Mouse (Mus musculus) liver, embryonic 11.5 days (tissue): ENCODE results near the gene Coro2b. TPM values are rescaled to one million over a fixed set of nuclear protein-coding genes. Genes with fewer than 3 reads are reported as not detected.
A peak's percentile ranks its signal among the peaks of the same experiment; 100 is the strongest.

Experiments
- ATAC-seq: fragments of 200-750 bp; cut with Nextera tagmentation; replicated peaks from 2 replicates; pipeline ENCODE4 v1.8.0; 2017; ENCODE audit warnings: moderate number of reproducible peaks, mild to moderate bottlenecking, moderate TSS enrichment, moderate library complexity; ENCODE audit not compliant: low FRiP score
- DNase-seq: peaks from one replicate; pipeline ENCODE4 v3.0.0-alpha.2; 2017; ENCODE audit warnings: low spot score
- H3K27ac ChIP-seq: fragments of 300-500 bp; sonication (generic); 2 replicates; pipeline ENCODE4 v1.5.1; 2014; ENCODE audit warnings: mild to moderate bottlenecking, low read depth, low read length, control low read depth
- H3K27me3 ChIP-seq: fragments of 300-500 bp; sonication (generic); replicated peaks from 2 replicates; pipeline ENCODE4 v1.6.1; 2014; ENCODE audit warnings: low read length, mixed read lengths; ENCODE audit not compliant: control insufficient read depth, insufficient read depth
- H3K36me3 ChIP-seq: fragments of 300-500 bp; sonication (generic); 2 replicates; pipeline ENCODE4 v1.6.1; 2014; ENCODE audit warnings: mild to moderate bottlenecking, low read length, moderate library complexity, mixed read lengths; ENCODE audit not compliant: control insufficient read depth, insufficient read depth
- H3K4me1 ChIP-seq: fragments of 300-500 bp; sonication (generic); replicated peaks from 2 replicates; pipeline ENCODE4 v1.6.1; 2014; ENCODE audit warnings: low read length, mixed read lengths; ENCODE audit not compliant: control insufficient read depth, insufficient read depth
- H3K4me2 ChIP-seq: fragments of 300-500 bp; sonication (generic); 2 replicates; pipeline ENCODE4 v1.6.1; 2014; ENCODE audit warnings: mild to moderate bottlenecking, control low read depth, moderate library complexity
- H3K4me3 ChIP-seq: fragments of 300-500 bp; sonication (generic); 2 replicates; pipeline ENCODE4 v1.5.1; 2014; ENCODE audit warnings: low read depth, low read length, control low read depth
- H3K9ac ChIP-seq: fragments of 300-500 bp; sonication (generic); 2 replicates; pipeline ENCODE4 v1.6.1; 2014; ENCODE audit warnings: low read depth, low read length, control low read depth
- H3K9me3 ChIP-seq: fragments of 300-500 bp; sonication (generic); 2 replicates; pipeline ENCODE4 v1.6.1; 2016; ENCODE audit warnings: low read length, inconsistent platforms, mixed read lengths; ENCODE audit not compliant: control insufficient read depth
- WGBS: fragments of 180-500 bp; shearing (Covaris S2); extraction: QIAGEN DNeasy Blood & Tissue Kit; methylation state at CpG from one replicate; pipeline ENCODE4 v1.1.7; 2014; 5-methylcytosine and 5-hydroxymethylcytosine counted together
- polyA plus RNA-seq: library from polyadenylated mRNA; unstranded; fragments of >200 nt; fragmentation: Nextera tagmentation; extraction: Ambion mirVana; gene quantifications from 2 replicates; pipeline ENCODE4 v1.2.1, GENCODE M21; 2014

Gene Coro2b
- polyA plus RNA-seq, 1 experiment from 2014 or later = 4.8 TPM

- no peaks in the 10 kb centered on the region; the same call in 1 of the 2 replicates for H3K36me3 ChIP-seq
- peak overlapping the region; percentile 66; the same call in 1 of the 2 replicates for H3K27ac ChIP-seq
- H3K4me3 ChIP-seq = no peak overlapping the region
- DNase-seq (no peak), ATAC-seq (peak; percentile 53; the same call in 1 of the 2 replicates)
- H3K4me2 ChIP-seq = no peak overlapping the region
- WGBS = 49% methylated on average over 5 of the region's 5 CpGs
- H3K4me1 ChIP-seq = peaks cover 18% of the 10 kb centered on the region
- H3K9me3 ChIP-seq = peaks cover 4% of the 10 kb centered on the region
- H3K27me3 ChIP-seq = no peaks in the 10 kb centered on the region
- H3K9ac ChIP-seq = no peak overlapping the region
Measured at GRCm38 (mm10) chr9:62407357-62408146, 129.3 kb downstream of the Coro2b start.

GRCm38 (mm10) chr9:62406423-62407013 lies 130.3 kb downstream of the Coro2b start:
- ATAC-seq (0 out of 2 replicates have a peak, but pooled peaks have one; percentile 31), DNase-seq (no peak)
- H3K4me2 ChIP-seq = no peak overlapping the region
- WGBS = 53% methylated on average over 7 of the region's 7 CpGs
- H3K4me3 ChIP-seq = no peak overlapping the region
- no peak overlapping the region for H3K9ac ChIP-seq
- H3K36me3 ChIP-seq = no peaks in the 10 kb centered on the region; the same call in 1 of the 2 replicates
- H3K27ac ChIP-seq = 0 out of 2 replicates have a peak overlapping the region, but pooled peaks have one; percentile 28
- peaks cover 4% of the 10 kb centered on the region for H3K9me3 ChIP-seq
- H3K4me1 ChIP-seq = peaks cover 18% of the 10 kb centered on the region
- H3K27me3 ChIP-seq = no peaks in the 10 kb centered on the region

DNA sequence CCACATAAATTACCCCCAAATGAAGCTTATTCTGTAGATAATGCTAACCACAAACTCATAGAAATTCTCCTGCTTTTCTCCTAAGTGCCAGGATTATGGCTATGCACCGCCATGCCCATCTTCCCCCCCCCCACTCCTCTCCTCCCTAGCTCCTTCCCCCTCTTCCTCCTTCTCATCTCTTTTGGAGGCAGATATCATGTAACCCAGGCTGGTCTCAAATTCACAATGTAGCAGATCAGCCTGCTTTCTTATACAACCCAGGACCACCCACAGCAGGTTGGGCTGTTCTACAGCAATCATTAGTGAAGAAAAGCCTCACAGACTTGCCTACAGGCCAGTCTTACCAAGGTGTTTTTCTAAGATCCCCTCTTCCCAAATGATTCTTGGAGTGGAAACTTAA lies 135.3 kb downstream of the Coro2b start:
- H3K4me1 ChIP-seq = peaks cover 8% of the 10 kb centered on the region
- H3K4me2 ChIP-seq = no peak overlapping the region
- H3K4me3 ChIP-seq = no peak overlapping the region
- DNase-seq (no peak), ATAC-seq (no peak)
- H3K9ac ChIP-seq = no peak overlapping the region
- no peaks in the 10 kb centered on the region; the same call in 1 of the 2 replicates for H3K36me3 ChIP-seq
- WGBS = 68% methylated on average over 1 of the region's 1 CpGs
- no peaks in the 10 kb centered on the region for H3K27me3 ChIP-seq
- H3K9me3 ChIP-seq = no peaks in the 10 kb centered on the region
- H3K27ac ChIP-seq = no peak overlapping the region

DNA sequence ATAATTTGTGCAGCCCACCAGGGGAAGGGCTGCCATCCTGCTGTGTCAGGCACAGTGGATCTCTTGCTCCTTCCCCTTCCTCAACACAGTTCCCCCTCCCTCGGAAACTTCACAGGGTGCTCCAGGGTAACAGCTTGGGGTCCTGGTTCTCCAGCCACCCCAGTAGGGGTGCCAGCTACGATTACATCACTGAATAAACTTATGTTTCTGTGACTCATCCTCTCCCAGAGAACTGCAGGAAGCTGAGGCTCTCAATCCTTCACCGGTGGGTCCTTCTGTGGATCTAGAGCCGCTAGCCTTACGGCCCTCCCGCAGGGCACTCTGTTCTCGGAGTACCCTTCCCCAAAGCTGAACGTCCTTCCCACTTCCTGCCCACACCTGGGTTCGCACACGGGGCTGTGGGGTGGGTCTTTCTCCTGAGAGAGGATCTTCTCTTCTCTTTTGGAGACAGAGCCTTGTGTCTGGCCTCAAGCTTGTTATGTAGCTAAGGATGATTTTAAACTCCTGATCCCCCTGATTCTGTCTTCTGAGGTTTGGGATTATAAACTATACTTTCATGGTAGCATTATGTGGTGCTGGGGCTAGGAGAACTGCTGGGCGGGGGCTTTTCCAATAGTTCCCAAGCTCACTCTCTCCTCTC lies 136.2 kb downstream of the Coro2b start:
- Histone ChIP-seq H3K9ac (no peak overlapping the region), H3K4me1 (peaks cover 3% of the 10 kb centered on the region; the same call in 1 of the 2 replicates), H3K4me3 (no peak overlapping the region), H3K27ac (no peak overlapping the region), H3K4me2 (no peak overlapping the region), H3K36me3 (no peaks in the 10 kb centered on the region; the same call in 1 of the 2 replicates), H3K27me3 (no peaks in the 10 kb centered on the region), H3K9me3 (no peaks in the 10 kb centered on the region)
- DNase-seq (no peak), ATAC-seq (no peak)
- 46% methylated on average over 11 of the region's 11 CpGs for WGBS

- DNase-seq (no peak), ATAC-seq (no peak)
- Histone ChIP-seq H3K9ac (no peak overlapping the region), H3K9me3 (no peaks in the 10 kb centered on the region), H3K36me3 (no peaks in the 10 kb centered on the region), H3K27me3 (no peaks in the 10 kb centered on the region), H3K27ac (no peak overlapping the region), H3K4me1 (no peaks in the 10 kb centered on the region), H3K4me2 (no peak overlapping the region), H3K4me3 (no peak overlapping the region)
- 81% methylated on average over 2 of the region's 2 CpGs for WGBS
Measured at GRCm38 (mm10) chr9:62394163-62394562, 142.7 kb downstream of the Coro2b start.

DNA sequence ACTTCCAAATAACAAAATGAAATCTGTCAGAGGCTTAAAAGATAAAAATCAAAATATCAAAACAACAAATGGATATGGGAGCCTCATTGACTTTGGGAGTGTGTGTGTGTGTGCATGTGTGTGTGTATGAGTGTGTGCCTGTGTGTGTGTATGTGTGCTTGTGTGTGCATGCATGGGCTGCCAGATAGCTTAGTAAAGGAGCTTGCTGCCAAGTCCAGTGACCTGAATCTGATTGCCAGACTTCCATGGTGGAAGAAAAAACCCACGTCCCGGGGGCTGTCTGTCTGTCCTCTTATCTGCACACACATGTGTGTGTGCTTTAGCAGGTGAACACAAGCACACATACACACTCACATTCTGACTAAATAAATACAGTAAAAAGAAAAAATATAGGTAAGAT lies 143.3 kb downstream of the Coro2b start:
- Histone ChIP-seq H3K4me3 (no peak overlapping the region), H3K9me3 (no peaks in the 10 kb centered on the region), H3K27me3 (no peaks in the 10 kb centered on the region), H3K9ac (no peak overlapping the region), H3K4me1 (no peaks in the 10 kb centered on the region), H3K36me3 (no peaks in the 10 kb centered on the region), H3K4me2 (no peak overlapping the region), H3K27ac (no peak overlapping the region)
- no peak for DNase-seq
- ATAC-seq = no peak
- 51% methylated on average over 2 of the region's 2 CpGs for WGBS

DNA sequence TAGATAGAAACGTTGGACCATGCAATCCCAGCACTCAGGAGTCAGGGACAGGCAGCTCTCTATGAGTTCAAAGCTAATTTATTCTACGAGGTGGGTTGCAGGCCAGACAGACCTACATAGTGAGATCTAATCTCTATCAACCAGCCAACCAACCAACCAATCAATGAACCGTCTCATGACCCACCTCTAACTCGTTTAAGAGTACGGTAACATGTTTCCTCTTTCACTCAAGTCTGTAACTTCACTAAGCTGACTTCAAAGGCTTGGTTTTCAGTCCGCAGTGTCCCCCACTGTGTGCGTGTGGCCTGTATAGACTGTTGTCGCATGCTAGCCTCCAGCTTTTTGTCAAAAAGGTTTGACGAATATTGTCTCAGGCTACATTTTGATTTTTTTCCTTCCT lies 147.1 kb downstream of the Coro2b start:
- H3K9me3 ChIP-seq = no peaks in the 10 kb centered on the region
- H3K27me3 ChIP-seq = no peaks in the 10 kb centered on the region
- WGBS = 65% methylated on average over 9 of the region's 9 CpGs
- no peak overlapping the region for H3K27ac ChIP-seq
- ATAC-seq (no peak), DNase-seq (no peak)
- H3K4me1 ChIP-seq = peaks cover 4% of the 10 kb centered on the region
- no peak overlapping the region for H3K4me2 ChIP-seq
- H3K9ac ChIP-seq = no peak overlapping the region
- H3K36me3 ChIP-seq = no peaks in the 10 kb centered on the region
- H3K4me3 ChIP-seq = no peak overlapping the region

- Histone ChIP-seq H3K4me1 (peaks cover 16% of the 10 kb centered on the region), H3K4me2 (no peak overlapping the region), H3K9me3 (no peaks in the 10 kb centered on the region), H3K27me3 (no peaks in the 10 kb centered on the region), H3K4me3 (no peak overlapping the region), H3K9ac (no peak overlapping the region), H3K36me3 (no peaks in the 10 kb centered on the region), H3K27ac (no peak overlapping the region)
- DNase-seq = no peak
- WGBS = 84% methylated on average over 4 of the region's 4 CpGs
- ATAC-seq = no peak
Measured at GRCm38 (mm10) chr9:62385727-62386518, 150.9 kb downstream of the Coro2b start.
